Mouse (Mus musculus): Measurements from ENCODE around the gene Slc16a6.
"Not testable (repeated sequence)": the region's sequence is repeated elsewhere in the genome, so short reads cannot be mapped to it uniquely, and the experiment has no call there.

Slc16a6 gene

GRCm38 (mm10) chr11:109473171-109474085 is at the start of gene Slc16a6, which contains the start of gene Arsg:
Gene Slc16a6 (minus strand): TSS chr11:109473598.
Gene Arsg (plus strand): TSS chr11:109473374.
- peak; percentile 95 for DNase-seq (ENCODE audit: low read depth, low spot score)

DNA sequence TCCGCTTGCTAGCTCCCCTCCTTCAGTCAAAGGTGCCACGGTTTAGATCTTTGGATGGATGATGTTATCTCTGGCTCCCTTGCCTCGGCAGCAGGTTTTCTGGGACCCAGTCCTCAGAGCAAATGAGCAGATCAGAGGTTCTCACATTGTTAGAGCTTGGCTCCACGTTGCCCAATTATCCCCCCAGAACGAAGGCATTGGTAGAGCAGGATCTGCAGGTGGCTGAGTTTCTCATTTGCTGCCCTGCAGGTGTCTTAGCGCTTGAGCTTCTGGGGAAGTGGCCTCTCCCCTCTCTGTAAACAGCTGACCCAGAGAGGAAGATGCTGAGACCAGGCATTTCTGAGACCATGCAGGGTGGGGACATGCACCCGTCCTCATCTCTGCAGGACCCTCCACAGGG is 47.6 kb upstream of the Slc16a6 start:
- DNase-seq (ENCODE audit: low read depth, low spot score): no peak

- no peak for DNase-seq (ENCODE audit: low read depth, low spot score)
Measured at GRCm38 (mm10) chr11:109517816-109518215, 44.4 kb upstream of the Slc16a6 start.

DNA sequence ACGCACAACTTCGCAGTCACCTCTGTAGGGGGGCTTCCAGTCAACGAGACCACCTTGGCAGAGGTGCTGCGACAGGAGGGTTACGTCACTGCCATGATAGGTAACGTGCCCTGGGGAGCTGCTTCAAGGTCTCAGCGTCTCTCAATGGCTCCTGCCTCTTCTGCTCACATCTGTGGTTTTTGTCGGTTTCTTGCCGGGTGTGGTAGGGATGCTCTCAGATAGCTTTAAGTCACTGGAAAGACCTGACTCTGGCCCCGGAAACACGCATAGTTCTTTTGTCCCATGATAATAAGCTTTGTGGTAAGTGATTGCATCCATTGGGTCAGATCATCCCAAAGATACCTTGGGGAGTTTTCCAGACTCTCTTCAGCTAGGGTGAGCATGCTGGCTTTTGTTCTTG is 43.9 kb upstream of the Slc16a6 start:
- DNase-seq (ENCODE audit: low read depth, low spot score): no peak

DNA sequence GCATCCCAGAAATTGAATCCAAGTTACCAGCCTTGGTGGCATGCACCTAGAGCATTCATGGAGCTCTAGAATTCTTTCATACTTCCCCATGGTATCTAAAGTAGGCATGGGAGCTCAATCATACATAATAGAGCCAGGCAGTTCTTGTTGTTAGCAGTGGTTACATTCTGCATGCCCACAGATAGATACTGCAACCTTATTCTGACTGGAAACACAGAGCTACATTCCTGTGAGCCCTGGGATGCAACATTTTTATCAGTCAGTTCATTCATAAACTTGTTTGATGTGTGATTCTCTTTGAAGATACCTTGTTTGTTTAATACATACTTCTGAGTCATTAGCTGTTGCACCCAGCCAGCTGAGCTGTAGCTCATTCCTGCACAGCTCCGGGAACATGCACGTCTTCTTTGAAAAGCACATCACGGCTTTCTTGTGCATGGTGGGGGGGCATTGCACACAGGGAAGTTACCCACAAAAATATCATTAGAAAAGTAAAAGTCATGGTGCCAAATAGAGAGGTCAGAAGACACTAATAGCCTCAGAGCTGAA is 40.7 kb upstream of the Slc16a6 start:
- DNase-seq (ENCODE audit: low read depth, low spot score): no peak

GRCm38 (mm10) chr11:109512995-109513675 is 39.7 kb upstream of the Slc16a6 start:
- no peak for DNase-seq (ENCODE audit: low read depth, low spot score)

DNA sequence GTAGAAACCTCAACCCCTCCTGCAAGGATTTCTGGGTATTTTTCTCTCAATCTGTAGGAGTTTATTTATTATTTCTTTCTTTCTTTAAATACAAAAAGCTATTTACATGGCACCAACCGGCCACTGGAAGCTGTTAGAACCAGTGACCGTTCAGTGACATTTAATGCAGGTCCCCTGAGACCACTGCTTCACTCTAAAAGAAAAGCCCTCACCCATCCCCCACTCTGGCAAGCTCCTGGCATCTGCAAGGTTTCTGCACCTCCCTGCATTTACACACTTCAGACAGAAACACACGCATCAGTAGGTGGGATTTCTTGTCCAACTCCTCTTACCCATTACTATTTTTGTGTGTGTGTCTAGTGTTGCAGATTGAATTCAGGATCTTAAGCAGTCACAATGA is 33.7 kb upstream of the Slc16a6 start:
- no peak for DNase-seq (ENCODE audit: low read depth, low spot score)

GRCm38 (mm10) chr11:109505823-109506222 is 32.4 kb upstream of the Slc16a6 start:
- DNase-seq (ENCODE audit: low read depth, low spot score): no peak

DNA sequence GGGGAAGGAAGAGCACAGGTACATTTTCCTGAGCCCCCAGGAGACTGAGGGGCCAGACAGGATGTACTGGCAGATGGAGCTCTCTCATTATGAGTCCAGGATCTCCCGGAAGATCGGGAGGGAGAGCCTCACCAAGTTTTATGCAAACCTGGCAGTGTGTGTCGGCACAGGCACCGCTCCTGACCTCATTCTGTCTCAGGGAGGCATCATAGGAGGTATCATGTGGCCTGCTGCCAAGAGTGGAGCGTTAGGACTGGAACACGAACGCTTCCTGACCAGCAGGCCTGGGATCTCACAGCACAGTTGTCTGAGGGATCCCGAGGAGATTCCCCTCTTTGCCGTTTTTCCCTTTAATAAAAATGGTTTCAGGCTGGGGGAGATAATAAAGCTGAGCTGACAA is 31.6 kb upstream of the Slc16a6 start:
- no peak for DNase-seq (ENCODE audit: low read depth, low spot score)

DNA sequence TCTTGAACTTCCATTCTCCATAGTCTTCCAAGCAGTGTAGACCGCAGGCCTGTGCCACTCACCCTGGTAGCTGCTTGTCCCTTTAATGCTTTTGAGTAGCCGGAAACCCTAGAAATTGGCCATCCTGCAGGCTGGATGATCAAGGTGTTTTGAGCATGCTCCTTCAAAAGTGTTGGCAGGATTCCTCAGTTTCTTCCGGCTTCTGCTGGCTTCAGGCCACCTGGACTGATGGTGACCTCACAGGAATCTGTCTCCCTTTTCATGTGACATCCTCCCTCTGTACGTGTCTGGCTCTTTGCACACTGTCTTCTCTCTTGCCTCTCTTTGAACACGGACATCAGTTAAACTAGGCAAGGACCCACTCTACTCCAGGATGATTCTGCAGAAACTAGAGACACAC is 26.8 kb upstream of the Slc16a6 start:
- no peak for DNase-seq (ENCODE audit: low read depth, low spot score)

DNA sequence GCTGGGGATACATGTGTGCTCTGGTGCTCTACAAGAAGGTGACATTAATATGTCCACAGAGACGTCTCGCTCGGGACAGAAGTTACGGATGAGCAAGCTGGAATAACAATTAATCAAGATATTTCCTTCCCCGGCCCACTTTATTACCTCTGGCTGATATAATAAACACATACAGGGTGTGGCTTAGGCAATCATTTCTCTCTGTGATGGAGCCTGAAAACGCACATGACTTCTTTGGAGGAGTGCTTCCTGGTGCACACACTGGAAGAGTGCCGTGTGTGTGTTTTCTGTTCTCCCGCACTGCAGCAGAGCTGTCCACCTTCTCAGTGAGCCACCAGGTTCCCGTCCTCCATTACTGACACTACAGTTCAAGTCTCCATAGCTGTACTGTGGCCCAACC is 24.6 kb upstream of the Slc16a6 start:
- no peak for DNase-seq (ENCODE audit: low read depth, low spot score)

DNA sequence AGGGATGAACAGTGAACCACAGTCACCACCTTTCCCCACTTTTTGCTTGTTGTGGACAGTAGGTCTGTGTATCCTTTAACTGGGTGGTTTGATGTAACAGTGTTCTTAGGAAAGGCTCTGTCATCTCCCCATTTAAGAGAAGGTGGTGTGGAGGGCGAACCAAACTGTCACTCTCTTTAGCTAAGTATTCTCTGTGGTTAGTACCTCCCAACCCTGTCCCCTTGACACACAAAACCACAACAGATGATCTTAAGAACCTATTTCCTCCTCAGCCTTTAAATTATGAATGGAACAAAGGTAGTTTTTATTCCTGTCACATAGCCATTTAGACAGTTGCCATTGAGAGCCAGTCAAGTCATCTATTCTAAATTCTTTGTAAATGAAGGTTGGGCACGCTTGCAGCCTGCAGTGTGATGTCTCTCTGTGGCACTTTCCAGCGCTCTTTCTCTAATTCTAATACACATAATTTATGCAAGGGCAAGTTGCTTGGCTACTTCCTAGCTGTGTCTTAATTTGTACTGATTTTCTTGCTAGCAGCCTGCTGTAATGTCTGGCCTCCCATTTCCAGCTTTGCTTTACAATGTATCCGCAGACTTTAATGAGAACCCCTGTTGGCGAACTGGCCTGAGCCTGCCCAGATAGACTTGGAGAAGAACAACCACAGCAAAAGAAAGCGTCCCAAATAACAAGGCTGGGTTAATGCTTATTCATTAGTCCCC is 23.8 kb upstream of the Slc16a6 start:
- DNase-seq (ENCODE audit: low read depth, low spot score): peak; percentile 56

- no peak for DNase-seq (ENCODE audit: low read depth, low spot score)
Measured at GRCm38 (mm10) chr11:109496475-109496993, 23.1 kb upstream of the Slc16a6 start.

DNA sequence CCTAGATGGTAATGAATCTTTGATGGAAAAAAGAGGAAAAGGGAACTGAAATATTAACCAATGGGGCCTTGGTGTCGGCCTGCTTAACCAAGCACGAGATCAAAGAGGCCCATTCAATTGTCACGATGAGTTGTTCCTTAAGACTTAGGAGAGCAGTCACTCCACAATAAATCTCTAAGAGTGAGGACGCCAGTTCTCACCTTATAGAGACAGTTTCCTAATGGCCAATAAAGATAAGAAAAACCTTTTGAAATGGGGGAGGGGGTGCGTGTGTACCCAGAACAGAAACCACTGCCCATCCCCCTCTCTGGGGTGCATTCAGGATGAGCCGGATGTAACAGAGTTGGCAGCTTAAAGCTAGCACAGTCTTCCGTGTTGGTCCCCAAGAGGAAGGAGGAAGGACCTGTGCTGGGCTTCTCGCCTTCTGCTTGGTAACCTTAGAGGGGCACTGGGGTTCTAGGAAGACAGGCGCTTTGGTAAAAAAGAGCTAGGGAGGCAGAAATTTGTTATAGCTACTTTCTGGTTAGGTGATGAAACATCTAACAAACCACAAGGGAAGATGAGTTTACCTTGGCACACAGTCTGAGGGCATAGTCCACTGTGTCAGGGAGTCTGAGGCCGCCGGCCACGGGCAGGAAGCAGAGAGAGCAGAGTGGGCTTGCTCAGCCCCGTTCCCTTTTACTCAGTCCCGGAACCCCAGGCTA is 22.5 kb upstream of the Slc16a6 start:
- peak; percentile 68 for DNase-seq (ENCODE audit: low read depth, low spot score)

GRCm38 (mm10) chr11:109494890-109495770 is 21.7 kb upstream of the Slc16a6 start:
- DNase-seq (ENCODE audit: low read depth, low spot score): peak; percentile 32

DNA sequence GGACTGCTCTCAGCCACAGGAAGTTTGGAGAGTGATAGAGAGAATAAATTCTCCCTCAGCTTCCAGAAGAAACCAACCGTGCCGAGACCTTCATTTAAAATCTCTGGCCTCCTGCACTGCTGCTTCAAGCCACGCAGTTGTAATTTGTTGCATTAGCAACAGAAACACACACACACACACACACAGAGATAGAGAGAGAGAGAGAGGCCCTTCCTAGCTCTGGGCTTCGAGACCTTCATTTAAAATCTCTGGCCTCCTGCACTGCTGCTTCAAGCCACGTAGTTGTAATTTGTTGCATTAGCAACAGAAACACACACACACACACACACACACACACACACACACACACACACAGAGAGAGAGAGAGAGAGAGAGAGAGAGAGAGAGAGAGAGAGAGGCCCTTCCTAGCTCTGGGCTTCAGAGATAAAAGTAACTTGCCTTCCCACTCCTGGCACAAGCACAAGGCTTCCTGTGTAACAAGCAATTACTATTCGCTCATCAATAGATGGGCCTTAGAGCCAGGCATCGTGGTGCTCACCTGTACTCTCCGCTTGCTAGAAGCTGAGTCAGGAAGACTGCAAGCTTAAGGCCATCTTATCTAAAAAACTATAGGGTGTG is 19.6 kb upstream of the Slc16a6 start:
- not testable (repeated sequence) for DNase-seq (ENCODE audit: low read depth, low spot score)

- no peak for DNase-seq (ENCODE audit: low read depth, low spot score)
Measured at GRCm38 (mm10) chr11:109491844-109492243, 18.4 kb upstream of the Slc16a6 start.

DNA sequence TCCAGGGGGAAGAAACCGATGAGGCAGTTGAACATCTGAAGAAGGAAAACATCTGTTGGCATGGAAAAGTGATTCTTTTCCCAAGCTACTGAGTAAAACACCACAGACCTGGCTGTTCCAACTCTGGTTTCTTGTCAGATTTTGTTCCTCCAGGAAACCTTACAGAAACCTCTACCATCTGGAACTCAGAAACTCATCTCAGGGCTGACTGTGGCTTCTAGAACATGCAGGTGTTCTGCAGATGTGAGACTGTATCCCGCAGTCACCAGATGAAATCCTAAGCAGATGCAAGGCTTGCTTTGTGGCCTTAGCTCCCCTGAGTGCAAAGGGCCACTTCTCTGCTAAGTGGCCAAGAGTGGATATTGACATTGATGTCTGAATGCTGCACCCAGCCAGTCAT is 16.4 kb upstream of the Slc16a6 start:
- no peak for DNase-seq (ENCODE audit: low read depth, low spot score)

- DNase-seq (ENCODE audit: low read depth, low spot score): no peak
Measured at GRCm38 (mm10) chr11:109487991-109488684, 14.7 kb upstream of the Slc16a6 start.

All from CD4-positive helper T cell, adult 2 months (primary cell).